Mouse (Mus musculus) G1E (cell line): ENCODE data around the gene Slc35d3.

ENCODE experiments used
- CTCF ChIP-seq: IDR thresholded peaks from 2 replicates; pipeline ENCODE4 v1.5.1; 2012; ENCODE audit warnings: low read depth, low read length, inconsistent platforms, mixed read lengths
- GATA1 ChIP-seq: IDR thresholded peaks from 2 replicates; pipeline ENCODE4 v1.6.1; 2012; ENCODE audit warnings: borderline replicate concordance, low read length, inconsistent platforms, mixed read lengths
- TAL1 ChIP-seq: conservative IDR thresholded peaks from 2 replicates; pipeline ENCODE4 v1.6.1; 2012; ENCODE audit warnings: low read depth, low read length, inconsistent platforms, mixed read lengths

DNA sequence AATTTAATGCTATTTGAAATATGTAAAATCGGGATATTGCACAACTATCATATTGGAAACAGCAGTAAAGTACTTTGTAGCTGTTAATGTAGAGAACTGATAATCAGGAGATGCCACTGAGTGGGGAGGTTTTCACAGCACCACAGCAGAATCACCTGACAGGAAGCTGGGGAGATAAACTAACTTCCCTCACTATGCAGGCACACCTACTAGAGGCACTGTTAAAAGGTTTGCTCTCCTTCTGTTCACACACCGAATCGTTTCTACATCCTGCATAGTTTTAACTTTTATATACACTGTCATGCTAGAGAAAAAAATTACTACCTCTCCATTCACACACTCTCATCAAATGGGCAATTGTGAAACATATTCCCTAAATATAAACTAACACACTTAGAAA is 35.0 kb upstream of the Slc35d3 start:
- TF ChIP-seq CTCF = no peak
- TF ChIP-seq GATA1 = no peak
- TF ChIP-seq TAL1 = no peak
